Mouse (Mus musculus) testis, adult 2 months (tissue): ENCODE data around the gene Gpc6.

Experiments used
- CTCF ChIP-seq: fragments of 200-500 bp; IDR thresholded peaks from 2 replicates; pipeline ENCODE4 v1.5.1; 2012; ENCODE audit warnings: low read depth, mild to moderate bottlenecking, inconsistent platforms, low read length, moderate library complexity; ENCODE audit not compliant: control insufficient read depth, insufficient read depth, insufficient replicate concordance
- POLR2A ChIP-seq: fragments of 200-500 bp; IDR thresholded peaks from 2 replicates; pipeline ENCODE4 v1.6.1; 2012; ENCODE audit warnings: low read depth, mild to moderate bottlenecking, inconsistent platforms, low read length, moderate library complexity; ENCODE audit not compliant: control insufficient read depth

GRCm38 (mm10) chr14:117651271-117651670, 726.2 kb downstream of the Gpc6 start:
- no peak for TF ChIP-seq POLR2A
- TF ChIP-seq CTCF = no peak
